Mouse (Mus musculus): ENCODE data around the gene Atg9b. TPM values are rescaled to one million over a fixed set of nuclear protein-coding genes. Genes with fewer than 3 reads are reported as not detected.

Atg9b gene
- polyA plus RNA-seq, 1 experiment from 2014 or later, result 0.54 TPM

- H3K27ac ChIP-seq (ENCODE audit: low read length), result no peak overlapping the region
- no peak overlapping the region for H3K9ac ChIP-seq (replicated peaks; ENCODE audit: low read depth)
These were observed 25.5 kb downstream of the Atg9b start for GRCm38 (mm10) chr5:24366426-24366825.

GRCm38 (mm10) chr5:24365528-24365927 lies 26.4 kb downstream of the Atg9b start:
- peak; percentile 11; the same call in 1 of the 2 replicates for ATAC-seq
- H3K9me3 ChIP-seq (ENCODE audit: low read length), result no peaks in the 10 kb centered on the region
- H3K4me2 ChIP-seq (replicated peaks; ENCODE audit: low read depth, low read length), result peak overlapping the region; percentile 50
- H3K9ac ChIP-seq (replicated peaks; ENCODE audit: low read depth), result no peak overlapping the region
- H3K4me1 ChIP-seq (ENCODE audit: insufficient read depth, low read depth, low read length), result 0 out of 2 replicates have a peak, but pooled peaks cover under 1% of the 10 kb centered on the region
- TF ChIP-seq EP300 (IDR thresholded peaks at IDR 0.05) (no peak), CTCF (IDR thresholded peaks at IDR 0.05) (no peak)
- no peaks in the 10 kb centered on the region for H3K27me3 ChIP-seq (replicated peaks; ENCODE audit: insufficient read depth, low read length)
- H3K36me3 ChIP-seq (ENCODE audit: insufficient read depth, low read length), result no peaks in the 10 kb centered on the region
- 15% methylated on average over 4 of the region's 5 CpGs for WGBS
- DNase-seq (ENCODE audit: low spot score), result peak; percentile 39
- peak overlapping the region; percentile 74 for H3K27ac ChIP-seq (ENCODE audit: low read length)
- peak overlapping the region; percentile 21 for H3K4me3 ChIP-seq (ENCODE audit: low read depth, low read length)

More at GRCm38 (mm10) chr5:24366426-24366825, 25.5 kb downstream of the Atg9b start:
- no peaks in the 10 kb centered on the region for H3K4me1 ChIP-seq (ENCODE audit: insufficient read depth, low read depth, low read length)
- 79% methylated on average over 9 of the region's 9 CpGs for WGBS
- H3K4me3 ChIP-seq (ENCODE audit: low read depth, low read length), result no peak overlapping the region
- no peaks in the 10 kb centered on the region for H3K27me3 ChIP-seq (replicated peaks; ENCODE audit: insufficient read depth, low read length)
- peak overlapping the region; percentile 50; the same call in 1 of the 2 replicates for H3K4me2 ChIP-seq (replicated peaks; ENCODE audit: low read depth, low read length)
- ATAC-seq (no peak), DNase-seq (ENCODE audit: low spot score) (no peak)
- no peaks in the 10 kb centered on the region for H3K36me3 ChIP-seq (ENCODE audit: insufficient read depth, low read length)
- no peaks in the 10 kb centered on the region for H3K9me3 ChIP-seq (ENCODE audit: low read length)
- TF ChIP-seq CTCF (IDR thresholded peaks at IDR 0.05) (no peak), EP300 (IDR thresholded peaks at IDR 0.05) (no peak)

GRCm38 (mm10) chr5:24364963-24365362 lies 27.0 kb downstream of the Atg9b start:
- Histone ChIP-seq H3K4me1 (ENCODE audit: insufficient read depth, low read depth, low read length) (0 out of 2 replicates have a peak, but pooled peaks cover 2% of the 10 kb centered on the region), H3K4me2 (replicated peaks; ENCODE audit: low read depth, low read length) (peak overlapping the region; percentile 50), H3K9ac (replicated peaks; ENCODE audit: low read depth) (no peak overlapping the region), H3K4me3 (ENCODE audit: low read depth, low read length) (peak overlapping the region; percentile 21), H3K27ac (ENCODE audit: low read length) (peak overlapping the region; percentile 74), H3K36me3 (ENCODE audit: insufficient read depth, low read length) (no peaks in the 10 kb centered on the region), H3K27me3 (replicated peaks; ENCODE audit: insufficient read depth, low read length) (no peaks in the 10 kb centered on the region), H3K9me3 (ENCODE audit: low read length) (no peaks in the 10 kb centered on the region)
- no peak for ATAC-seq
- TF ChIP-seq EP300 (IDR thresholded peaks at IDR 0.05) (no peak), CTCF (IDR thresholded peaks at IDR 0.05) (no peak)
- DNase-seq (ENCODE audit: low spot score), result no peak
- WGBS, result 77% methylated on average over 10 of the region's 10 CpGs

- ATAC-seq, result peak; percentile 76
These were observed 27.4 kb downstream of the Atg9b start, which contains the start of gene Nos3 for GRCm38 (mm10) chr5:24364508-24364907. Gene Nos3, plus strand, starts transcription at chr5:24364810.

GRCm38 (mm10) chr5:24364061-24364460 lies 27.9 kb downstream of the Atg9b start:
- TF ChIP-seq EP300 (IDR thresholded peaks at IDR 0.05) (no peak), CTCF (IDR thresholded peaks at IDR 0.05) (no peak)
- no peak overlapping the region for H3K4me3 ChIP-seq (ENCODE audit: low read depth, low read length)
- no peak overlapping the region for H3K9ac ChIP-seq (replicated peaks; ENCODE audit: low read depth)
- H3K27me3 ChIP-seq (replicated peaks; ENCODE audit: insufficient read depth, low read length), result no peaks in the 10 kb centered on the region
- H3K4me2 ChIP-seq (replicated peaks; ENCODE audit: low read depth, low read length), result no peak overlapping the region
- no peaks in the 10 kb centered on the region for H3K36me3 ChIP-seq (ENCODE audit: insufficient read depth, low read length)
- no peak for DNase-seq (ENCODE audit: low spot score)
- no peaks in the 10 kb centered on the region for H3K9me3 ChIP-seq (ENCODE audit: low read length)
- peak overlapping the region; percentile 74 for H3K27ac ChIP-seq (ENCODE audit: low read length)
- ATAC-seq, result no peak
- 46% methylated on average over 3 of the region's 3 CpGs for WGBS
- H3K4me1 ChIP-seq (ENCODE audit: insufficient read depth, low read depth, low read length), result 0 out of 2 replicates have a peak, but pooled peaks cover 2% of the 10 kb centered on the region

More at GRCm38 (mm10) chr5:24364508-24364907, 27.4 kb downstream of the Atg9b start, which contains the start of gene Nos3:
- H3K9ac ChIP-seq (replicated peaks; ENCODE audit: low read depth), result no peak within 1 kb of the TSS
- DNase-seq (ENCODE audit: low spot score), result peak; percentile 65
- H3K36me3 ChIP-seq (ENCODE audit: insufficient read depth, low read length), result no peaks in the 10 kb centered on the region
- H3K4me1 ChIP-seq (ENCODE audit: insufficient read depth, low read depth, low read length), result 0 out of 2 replicates have a peak, but pooled peaks cover 2% of the 10 kb centered on the region
- no peaks in the 10 kb centered on the region for H3K27me3 ChIP-seq (replicated peaks; ENCODE audit: insufficient read depth, low read length)
- peak within 1 kb of the TSS; percentile 21 for H3K4me3 ChIP-seq (ENCODE audit: low read depth, low read length)
- H3K4me2 ChIP-seq (replicated peaks; ENCODE audit: low read depth, low read length), result peak within 1 kb of the TSS; percentile 50
- 43% methylated on average over 12 of the region's 12 CpGs for WGBS
- peak within 1 kb of the TSS; percentile 74 for H3K27ac ChIP-seq (ENCODE audit: low read length)
- no peaks in the 10 kb centered on the region for H3K9me3 ChIP-seq (ENCODE audit: low read length)
- TF ChIP-seq EP300 (IDR thresholded peaks at IDR 0.05), result peak; percentile 41; the same call in 1 of the 2 replicates
- no peak for TF ChIP-seq CTCF (IDR thresholded peaks at IDR 0.05)

GRCm38 (mm10) chr5:24363467-24363866 lies 28.5 kb downstream of the Atg9b start:
- Histone ChIP-seq H3K4me1 (ENCODE audit: insufficient read depth, low read depth, low read length) (0 out of 2 replicates have a peak, but pooled peaks cover 2% of the 10 kb centered on the region), H3K36me3 (ENCODE audit: insufficient read depth, low read length) (no peaks in the 10 kb centered on the region), H3K9ac (replicated peaks; ENCODE audit: low read depth) (no peak overlapping the region), H3K4me3 (ENCODE audit: low read depth, low read length) (no peak overlapping the region), H3K27ac (ENCODE audit: low read length) (no peak overlapping the region), H3K27me3 (replicated peaks; ENCODE audit: insufficient read depth, low read length) (no peaks in the 10 kb centered on the region), H3K4me2 (replicated peaks; ENCODE audit: low read depth, low read length) (no peak overlapping the region), H3K9me3 (ENCODE audit: low read length) (no peaks in the 10 kb centered on the region)
- 75% methylated on average over 2 of the region's 2 CpGs for WGBS
- DNase-seq (ENCODE audit: low spot score) (no peak), ATAC-seq (no peak)
- TF ChIP-seq EP300 (IDR thresholded peaks at IDR 0.05), result no peak
- no peak for TF ChIP-seq CTCF (IDR thresholded peaks at IDR 0.05)

Data from lung, postnatal 0 days (tissue).